ENCODE assay signal across 9 mouse cellular contexts in genomic region chr2:120049632-120050274, GRCm38 (mm10). TPM values are rescaled to one million over a fixed set of nuclear protein-coding genes. Genes with fewer than 3 reads are reported as not detected.
A peak's percentile ranks its signal among the peaks of the same experiment; 100 is the strongest.
DNase-seq lines count a peak whose midpoint lies in the region; ATAC-seq and TF ChIP-seq lines count a peak whose summit lies in the region.
"Had no signal": no experiment of that assay in that cellular context is flagged by ENCODE, and none has a peak within 500 bp of the region (broad histone marks: within the 10 kb centered on the region; RNA-seq: fewer than 3 reads in every experiment).

No protein-coding gene starts in this region.

- peak; percentile 57 for TF ChIP-seq CTCF in brain, embryonic 14.5 days (IDR thresholded peaks at IDR 0.05; ENCODE audit: borderline replicate concordance, extremely low read depth, insufficient read depth, insufficient read length)

- DNase-seq in cerebellum, postnatal 10 days, result peak; percentile 44 to 64
- peak; percentile 38 for DNase-seq in right cerebral cortex, postnatal 14 days
- no peak for DNase-seq in right cerebral cortex, postnatal 10 days (ENCODE audit: low spot score in 2 of 2)
- DNase-seq in brain, embryonic 14.5 days (ENCODE audit: low read depth), result peak; percentile 19
- DNase-seq in kidney, adult 11 months, result peak; percentile 28
- DNase-seq in lung, postnatal 10 days, result peak; percentile 73
- no peak for DNase-seq in T-cell, adult 2 months (ENCODE audit: low spot score)

- no peak for ATAC-seq in cerebellum, adult (ENCODE audit: insufficient number of reproducible peaks, low FRiP score, low TSS enrichment)
- ATAC-seq: Patski had no signal

- TF ChIP-seq POLR2A in brain, embryonic 14.5 days (IDR thresholded peaks at IDR 0.05; ENCODE audit: borderline replicate concordance, extremely low read depth, insufficient read depth, insufficient read length, poor library complexity, severe bottlenecking), result no peak

RNA-seq across cellular contexts. Expression of gene Pla2g4b, which starts 16.5 kb away (rescaled TPM):
- polyA plus RNA-seq in brain, embryonic 14.5 days (2012; rRNA removed), result 26.3 and 28.7 TPM in 2 replicates

RNA-seq across cellular contexts. Expression of gene Gm28042, which starts 22.5 kb away (rescaled TPM):
- polyA plus RNA-seq in brain, embryonic 14.5 days (2012; rRNA removed), result 24.3 and 29.6 TPM in 2 replicates

RNA-seq across cellular contexts. Expression of gene Jmjd7, which starts 22.5 kb away (rescaled TPM):
- 16.6 and 23.5 TPM in 2 replicates for polyA plus RNA-seq in brain, embryonic 14.5 days (2012; rRNA removed)

Comparison
In these comparisons a context has a peak if more than half of its experiments do, and no peak if none do; other contexts are left out.
1. DNase-seq: peak in cerebellum, postnatal 10 days (2 of 2), right cerebral cortex, postnatal 14 days (single experiment), brain, embryonic 14.5 days (single experiment), kidney, adult 11 months (single experiment) and lung, postnatal 10 days (single experiment); none in right cerebral cortex, postnatal 10 days (0 of 2) and T-cell, adult 2 months (single experiment).